ENCODE assay signal across 8 mouse cellular contexts in the genomic region with DNA sequence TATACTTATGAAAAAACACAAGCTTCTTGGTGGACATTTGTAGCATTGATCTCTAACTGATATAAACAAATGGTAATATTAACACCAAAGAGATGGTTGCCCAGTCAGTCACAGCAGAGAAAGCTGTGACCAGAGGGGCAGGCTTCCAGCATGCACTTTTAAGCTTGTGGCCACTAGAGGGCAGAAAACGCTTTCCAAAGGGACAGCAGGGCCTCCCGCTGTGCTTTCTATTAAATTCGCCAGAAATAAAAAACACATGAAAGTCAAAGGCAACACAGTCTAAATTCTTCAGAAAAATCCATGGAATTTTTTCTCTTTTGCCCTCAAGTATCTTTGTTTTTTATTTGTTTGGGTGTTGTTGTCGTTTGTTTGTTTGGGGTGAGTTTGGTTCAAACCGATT. TPM values are rescaled to one million over a fixed set of nuclear protein-coding genes. Genes with fewer than 3 reads are reported as not detected.
A peak's percentile ranks its signal among the peaks of the same experiment; 100 is the strongest.
DNase-seq lines count a peak whose midpoint lies in the region; ATAC-seq and TF ChIP-seq lines count a peak whose summit lies in the region.

No protein-coding gene starts in this region.

- H3K9me3 ChIP-seq in forebrain, postnatal 0 days (ENCODE audit: low read length): no peaks in the 10 kb centered on the region
- no peaks in the 10 kb centered on the region for H3K9me3 ChIP-seq in hindbrain, embryonic 12.5 days (replicated peaks)
- H3K9me3 ChIP-seq in lung, postnatal 0 days (ENCODE audit: low read length): no peaks in the 10 kb centered on the region

- no peak overlapping the region for H3K27ac ChIP-seq in forebrain, postnatal 0 days (ENCODE audit: low read depth, low read length)
- no peak overlapping the region for H3K27ac ChIP-seq in hindbrain, embryonic 12.5 days
- no peak overlapping the region for H3K27ac ChIP-seq in lung, postnatal 0 days (ENCODE audit: low read length)

- peak; percentile 29 for DNase-seq in MEL-GATA-1-ER (ENCODE audit: extremely low read depth, low read depth)
- peak; percentile 74 for DNase-seq in cerebellum, adult 11-12 months
- DNase-seq in forebrain, postnatal 0 days: peak; percentile 93
- peak; percentile 67 for DNase-seq in layer of hippocampus, adult 9-11 months
- DNase-seq in lung, postnatal 0 days (ENCODE audit: low spot score): peak; percentile 91
- DNase-seq in retina, postnatal 1 day: peak; percentile 88
- peak; percentile 23 for DNase-seq in urinary bladder, postnatal 10 days (ENCODE audit: low spot score)

- H3K4me1 ChIP-seq in forebrain, postnatal 0 days (ENCODE audit: insufficient read depth): peaks cover 6% of the 10 kb centered on the region; the same call in 1 of the 2 replicates
- no peaks in the 10 kb centered on the region; the same call in 1 of the 2 replicates for H3K4me1 ChIP-seq in hindbrain, embryonic 12.5 days
- no peaks in the 10 kb centered on the region for H3K4me1 ChIP-seq in lung, postnatal 0 days (ENCODE audit: insufficient read depth, low read depth, low read length)

- no peak for TF ChIP-seq EP300 in lung, postnatal 0 days (IDR thresholded peaks at IDR 0.05)

- ATAC-seq in forebrain, postnatal 0 days: peak; percentile 66
- no peak for ATAC-seq in hindbrain, embryonic 12.5 days (ENCODE audit: low FRiP score)
- ATAC-seq in lung, postnatal 0 days: peak; percentile 67

- H3K9ac ChIP-seq in forebrain, postnatal 0 days: no peak overlapping the region
- no peak overlapping the region for H3K9ac ChIP-seq in hindbrain, embryonic 12.5 days
- no peak overlapping the region for H3K9ac ChIP-seq in lung, postnatal 0 days (replicated peaks; ENCODE audit: low read depth)

- no peak overlapping the region for H3K4me3 ChIP-seq in forebrain, postnatal 0 days (ENCODE audit: low read depth, low read length)
- H3K4me3 ChIP-seq in hindbrain, embryonic 12.5 days: 0 out of 2 replicates have a peak overlapping the region, but pooled peaks have one; percentile 11
- H3K4me3 ChIP-seq in lung, postnatal 0 days (ENCODE audit: low read depth, low read length): no peak overlapping the region

- no peaks in the 10 kb centered on the region for H3K36me3 ChIP-seq in forebrain, postnatal 0 days (ENCODE audit: insufficient read depth)
- no peaks in the 10 kb centered on the region for H3K36me3 ChIP-seq in hindbrain, embryonic 12.5 days
- no peaks in the 10 kb centered on the region for H3K36me3 ChIP-seq in lung, postnatal 0 days (ENCODE audit: insufficient read depth, low read length)

- peak overlapping the region; percentile 43 for H3K4me2 ChIP-seq in forebrain, postnatal 0 days (ENCODE audit: low read depth)
- H3K4me2 ChIP-seq in hindbrain, embryonic 12.5 days (replicated peaks): peak overlapping the region; percentile 45
- H3K4me2 ChIP-seq in lung, postnatal 0 days (replicated peaks; ENCODE audit: low read depth, low read length): peak overlapping the region; percentile 42

- 12% methylated on average over 5 of the region's 5 CpGs for WGBS in forebrain, postnatal 0 days
- 16% methylated on average over 5 of the region's 5 CpGs for WGBS in hindbrain, embryonic 12.5 days
- WGBS in lung, postnatal 0 days: 18% methylated on average over 5 of the region's 5 CpGs

- TF ChIP-seq CTCF in forebrain, postnatal 0 days (IDR thresholded peaks at IDR 0.05; ENCODE audit: low read depth): peak; percentile 96
- TF ChIP-seq CTCF in lung, postnatal 0 days (IDR thresholded peaks at IDR 0.05): peak; percentile 91

- H3K27me3 ChIP-seq in forebrain, postnatal 0 days (ENCODE audit: insufficient read depth, low read length): no peaks in the 10 kb centered on the region
- no peaks in the 10 kb centered on the region for H3K27me3 ChIP-seq in hindbrain, embryonic 12.5 days
- no peaks in the 10 kb centered on the region for H3K27me3 ChIP-seq in lung, postnatal 0 days (replicated peaks; ENCODE audit: insufficient read depth, low read length)

RNA-seq across cellular contexts. Expression of gene Ptprb, which starts 55.1 kb away (rescaled TPM):
- 6.3 and 9.8 TPM in 2 replicates for total RNA-seq in forebrain, postnatal 0 days (2014; rRNA removed)
- polyA plus RNA-seq in forebrain, postnatal 0 days (2015; fragmentation: Nextera tagmentation; extraction: Ambion mirVana): 1.4 and 2.3 TPM in 2 replicates
- polyA plus RNA-seq in hindbrain, embryonic 12.5 days (2016; fragmentation: Nextera tagmentation; extraction: Ambion mirVana): 3.6 and 4.0 TPM in 2 replicates
- polyA plus RNA-seq in lung, postnatal 0 days (2015; fragmentation: Nextera tagmentation; extraction: Ambion mirVana): 25.0 and 28.8 TPM in 2 replicates

Comparison
In these comparisons a context has a peak if more than half of its experiments do, and no peak if none do; other contexts are left out.
1. DNase-seq: peak in every context shown above with its lines; median percentile 93 in forebrain, postnatal 0 days; 91 in lung, postnatal 0 days; 88 in retina, postnatal 1 day; 74 in cerebellum, adult 11-12 months; 67 in layer of hippocampus, adult 9-11 months; 29 in MEL-GATA-1-ER; 23 in urinary bladder, postnatal 10 days.